Mouse (Mus musculus): ENCODE results near the gene Espn.

Espn gene

GRCm38 (mm10) chr4:152178916-152179705 is 26.9 kb upstream of the Espn start:
- in situ Hi-C loops (cut with MboI; ENCODE audit: low sequenced_read_pairs): no loop called here

- in situ Hi-C loops (cut with MboI; ENCODE audit: low sequenced_read_pairs): no loop called here
These were observed 26.2 kb upstream of the Espn start for GRCm38 (mm10) chr4:152178344-152178864.

GRCm38 (mm10) chr4:152177537-152178343 is 25.6 kb upstream of the Espn start, which contains the start of gene Acot7:
Gene Acot7 (plus strand): TSS chr4:152178134.
- in situ Hi-C loops (cut with MboI; ENCODE audit: low sequenced_read_pairs): no loop called here

- in situ Hi-C loops (cut with MboI; ENCODE audit: low sequenced_read_pairs): no loop called here
These were observed 25.0 kb upstream of the Espn start for GRCm38 (mm10) chr4:152177174-152177536.

GRCm38 (mm10) chr4:152176638-152177037 is 24.5 kb upstream of the Espn start:
- in situ Hi-C loops (cut with MboI; ENCODE audit: low sequenced_read_pairs): no loop called here

- in situ Hi-C loops (cut with MboI; ENCODE audit: low sequenced_read_pairs): loop anchor here (5.0 kb wide), 1 partner anchor 38 kb away; no protein-coding TSS in a partner anchor
These were observed 21.8 kb upstream of the Espn start for GRCm38 (mm10) chr4:152173956-152174355.

- in situ Hi-C loops (cut with MboI; ENCODE audit: low sequenced_read_pairs): loop anchor here (5.0 kb wide), 1 partner anchor 39 kb away; no protein-coding TSS in a partner anchor
These were observed 20.9 kb upstream of the Espn start for GRCm38 (mm10) chr4:152173041-152173440.

GRCm38 (mm10) chr4:152171543-152171942 is 19.4 kb upstream of the Espn start:
- in situ Hi-C loops (cut with MboI; ENCODE audit: low sequenced_read_pairs): loop anchor here (5.0 kb wide), 1 partner anchor 41 kb away; no protein-coding TSS in a partner anchor

- in situ Hi-C loops (cut with MboI; ENCODE audit: low sequenced_read_pairs): loop anchor here (5.0 kb wide), 1 partner anchor 42 kb away; no protein-coding TSS in a partner anchor
These were observed 18.1 kb upstream of the Espn start for GRCm38 (mm10) chr4:152170286-152170685.

- in situ Hi-C loops (cut with MboI; ENCODE audit: low sequenced_read_pairs): no loop called here
These were observed 16.9 kb upstream of the Espn start for GRCm38 (mm10) chr4:152169103-152169502.

- in situ Hi-C loops (cut with MboI; ENCODE audit: low sequenced_read_pairs): no loop called here
These were observed 15.9 kb upstream of the Espn start for GRCm38 (mm10) chr4:152168052-152168451.

- in situ Hi-C loops (cut with MboI; ENCODE audit: low sequenced_read_pairs): no loop called here
These were observed 13.1 kb upstream of the Espn start for GRCm38 (mm10) chr4:152165036-152165931.

- in situ Hi-C loops (cut with MboI; ENCODE audit: low sequenced_read_pairs): no loop called here
These were observed 10.6 kb upstream of the Espn start for GRCm38 (mm10) chr4:152162748-152163147.

- in situ Hi-C loops (cut with MboI; ENCODE audit: low sequenced_read_pairs): no loop called here
These were observed 9.4 kb upstream of the Espn start for GRCm38 (mm10) chr4:152161601-152162000.

GRCm38 (mm10) chr4:152160748-152161147 is 8.6 kb upstream of the Espn start:
- in situ Hi-C loops (cut with MboI; ENCODE audit: low sequenced_read_pairs): no loop called here

- in situ Hi-C loops (cut with MboI; ENCODE audit: low sequenced_read_pairs): no loop called here
These were observed 7.1 kb upstream of the Espn start for GRCm38 (mm10) chr4:152159285-152159678.

- in situ Hi-C loops (cut with MboI; ENCODE audit: low sequenced_read_pairs): no loop called here
These were observed 6.6 kb upstream of the Espn start, which contains the start of gene Hes2 for GRCm38 (mm10) chr4:152158585-152159284. Gene Hes2 (plus strand): TSS chr4:152158867.

GRCm38 (mm10) chr4:152157779-152158584 is 5.8 kb upstream of the Espn start:
- in situ Hi-C loops (cut with MboI; ENCODE audit: low sequenced_read_pairs): no loop called here

- in situ Hi-C loops (cut with MboI; ENCODE audit: low sequenced_read_pairs): no loop called here
These were observed 2.8 kb upstream of the Espn start for GRCm38 (mm10) chr4:152155019-152155418.

Measured in CH12F3 (cell line).